8 mouse cellular contexts compared by ENCODE assay signal in genomic region chr9:61277369-61278215, GRCm38 (mm10).
DNase-seq lines count a peak whose midpoint lies in the region; ATAC-seq and TF ChIP-seq lines count a peak whose summit lies in the region.

No protein-coding gene starts in this region.

- in situ Hi-C loops in ES-E14 (cut with MboI; ENCODE audit: low sequenced_read_pairs in 2 of 2, unreplicated experiment in 2 of 2), result no loop called here

- no peaks in the 10 kb centered on the region for H3K27me3 ChIP-seq in forebrain, postnatal 0 days (ENCODE audit: insufficient read depth, low read length)
- no peaks in the 10 kb centered on the region; the same call in 1 of the 2 replicates for H3K27me3 ChIP-seq in hindbrain, embryonic 16.5 days (replicated peaks; ENCODE audit: control insufficient read depth, insufficient read depth, low read length)

- H3K9ac ChIP-seq in ES-E14 (ENCODE audit: insufficient read depth, low read depth, low read length, poor library complexity, severe bottlenecking), result no peak overlapping the region
- 0 out of 2 replicates have a peak overlapping the region, but pooled peaks have one; percentile 6 for H3K9ac ChIP-seq in forebrain, postnatal 0 days
- 0 out of 2 replicates have a peak overlapping the region, but pooled peaks have one; percentile 10 for H3K9ac ChIP-seq in hindbrain, embryonic 16.5 days (ENCODE audit: low read depth, low read length)

- H3K27ac ChIP-seq in ES-E14 (ENCODE audit: insufficient read depth, low read depth, low read length, poor library complexity, severe bottlenecking), result no peak overlapping the region
- H3K27ac ChIP-seq in forebrain, postnatal 0 days (ENCODE audit: low read depth, low read length), result peak overlapping the region; percentile 72
- H3K27ac ChIP-seq in hindbrain, embryonic 16.5 days (ENCODE audit: low read depth, low read length), result no peak overlapping the region
- peak overlapping the region; percentile 42 for H3K27ac ChIP-seq in left cerebral cortex, adult 2 months

- ATAC-seq in forebrain, postnatal 0 days, result peak; percentile 93
- ATAC-seq in hindbrain, embryonic 16.5 days, result peak; percentile 78

- no peak for DNase-seq in ES-E14 (ENCODE audit: low read depth, low spot score)
- DNase-seq in c-Kit-positive CD71-positive TER-119-positive erythroid progenitor cells, embryonic 14.5 days (ENCODE audit: low spot score), result peak; percentile 22
- peak; percentile 90 for DNase-seq in forebrain, postnatal 0 days
- DNase-seq in left cerebral cortex, adult 2 months (ENCODE audit: extremely low spot score in 1 of 2, low spot score in 2 of 2), result peak; percentile 46 to 53
- DNase-seq in lung, postnatal 4 days, result peak; percentile 62
- DNase-seq in right cerebral cortex, postnatal 10 days (ENCODE audit: low spot score in 2 of 2), result peak; percentile 68 to 79
- no peak for DNase-seq in urinary bladder, adult 2 months (ENCODE audit: low spot score)

- H3K9me3 ChIP-seq in ES-E14 (ENCODE audit: control insufficient read depth, insufficient read depth, low read depth, low read length), result no peaks in the 10 kb centered on the region
- no peaks in the 10 kb centered on the region for H3K9me3 ChIP-seq in forebrain, postnatal 0 days (ENCODE audit: low read length)
- H3K9me3 ChIP-seq in hindbrain, embryonic 16.5 days (ENCODE audit: control insufficient read depth, low read length), result no peaks in the 10 kb centered on the region

- peak; percentile 76 for TF ChIP-seq CTCF in forebrain, postnatal 0 days (IDR thresholded peaks at IDR 0.05; ENCODE audit: low read depth)
- peak; percentile 68 for TF ChIP-seq CTCF in left cerebral cortex, adult 2 months (IDR thresholded peaks at IDR 0.05)

- H3K4me3 ChIP-seq in ES-E14 (ENCODE audit: insufficient read depth in 1 of 2, low read depth in 1 of 2, low read length in 2 of 2, poor library complexity in 1 of 2, severe bottlenecking in 1 of 2), result no peak overlapping the region
- H3K4me3 ChIP-seq in forebrain, postnatal 0 days (ENCODE audit: low read depth, low read length), result no peak overlapping the region
- H3K4me3 ChIP-seq in hindbrain, embryonic 16.5 days (ENCODE audit: low read length), result no peak overlapping the region
- peak overlapping the region; percentile 6; the same call in 1 of the 2 replicates for H3K4me3 ChIP-seq in left cerebral cortex, adult 2 months

- H3K36me3 ChIP-seq in ES-E14 (ENCODE audit: control insufficient read depth, insufficient read depth, low read length, poor library complexity, severe bottlenecking), result no peaks in the 10 kb centered on the region
- no peaks in the 10 kb centered on the region for H3K36me3 ChIP-seq in forebrain, postnatal 0 days (ENCODE audit: insufficient read depth)
- no peaks in the 10 kb centered on the region for H3K36me3 ChIP-seq in hindbrain, embryonic 16.5 days (ENCODE audit: control insufficient read depth, insufficient read depth, low read length)

- peak overlapping the region; percentile 37 for H3K4me2 ChIP-seq in forebrain, postnatal 0 days (ENCODE audit: low read depth)
- H3K4me2 ChIP-seq in hindbrain, embryonic 16.5 days (ENCODE audit: low read length), result peak overlapping the region; percentile 23

- intact Hi-C loops in left cerebral cortex, adult 2 months (cut with DNase I), result loop anchor here (1.0 to 10.0 kb wide), 6 partner anchors 66 to 555 kb away; no protein-coding TSS in a partner anchor

- peaks cover 0 to 17% of the 10 kb centered on the region in 2 experiments; a peak in 2 of 4 replicates for H3K4me1 ChIP-seq in ES-E14 (ENCODE audit: control insufficient read depth in 2 of 2, insufficient read depth in 2 of 2, low read length in 2 of 2, poor library complexity in 1 of 2)
- peaks cover 16% of the 10 kb centered on the region for H3K4me1 ChIP-seq in forebrain, postnatal 0 days (ENCODE audit: insufficient read depth)
- H3K4me1 ChIP-seq in hindbrain, embryonic 16.5 days (ENCODE audit: control insufficient read depth, insufficient read depth, low read depth, low read length), result peaks cover 23% of the 10 kb centered on the region

- 9% methylated on average over 21 of the region's 21 CpGs for WGBS in forebrain, postnatal 0 days
- 9% methylated on average over 21 of the region's 21 CpGs for WGBS in hindbrain, embryonic 16.5 days

TF ChIP-seq in ES-E14, 5 proteins besides CTCF, POLR2A, EP300 and RAD21:
- TF ChIP-seq ZC3H11A (IDR thresholded peaks at IDR 0.05; ENCODE audit: borderline replicate concordance, low read depth, low read length) (peak; percentile 15; the same call in 1 of the 2 replicates), CHD2 (IDR thresholded peaks at IDR 0.05; ENCODE audit: low read depth, low read length) (no peak)

Comparison
In these comparisons a context has a peak if more than half of its experiments do, and no peak if none do; other contexts are left out.
1. DNase-seq: peak in c-Kit-positive CD71-positive TER-119-positive erythroid progenitor cells, embryonic 14.5 days (single experiment), forebrain, postnatal 0 days (single experiment), left cerebral cortex, adult 2 months (2 of 2), lung, postnatal 4 days (2 of 2) and right cerebral cortex, postnatal 10 days (2 of 2); none in ES-E14 (single experiment) and urinary bladder, adult 2 months (single experiment).
2. H3K27ac ChIP-seq: peak in forebrain, postnatal 0 days (single experiment) and left cerebral cortex, adult 2 months (single experiment); none in ES-E14 (single experiment) and hindbrain, embryonic 16.5 days (single experiment).